Mouse (Mus musculus) regulatory T cell (primary cell): ENCODE results near the gene Styx.

Experiments used
- in situ Hi-C: fragments of 300-600 bp; cut with MboI, MseI; formaldehyde crosslinking; loops from one replicate; pipeline ENCODE4 v1.15.1; 2025; ENCODE audit warnings: high pct_unique_total_duplicates

The Styx gene

GRCm38 (mm10) chr14:45350931-45351859 lies at the start of gene Styx:
Gene Styx (plus strand): TSS chr14:45351093.
- in situ Hi-C loops: no loop called here

- in situ Hi-C loops: loop anchor here (25.0 kb wide), 1 partner anchor 1958 kb away; no protein-coding TSS in a partner anchor
These were observed 47.0 kb upstream of the Styx start for GRCm38 (mm10) chr14:45303939-45304338.

- in situ Hi-C loops: loop anchor here (25.0 kb wide), 1 partner anchor 1958 kb away; no protein-coding TSS in a partner anchor
These were observed 46.5 kb upstream of the Styx start for GRCm38 (mm10) chr14:45304389-45304788.

- in situ Hi-C loops: loop anchor here (25.0 kb wide), 1 partner anchor 1956 kb away; no protein-coding TSS in a partner anchor
These were observed 45.0 kb upstream of the Styx start for GRCm38 (mm10) chr14:45305852-45306251.

GRCm38 (mm10) chr14:45307630-45308328 lies 43.1 kb upstream of the Styx start:
- in situ Hi-C loops: loop anchor here (25.0 kb wide), 1 partner anchor 1955 kb away; no protein-coding TSS in a partner anchor

- in situ Hi-C loops: loop anchor here (25.0 kb wide), 1 partner anchor 1953 kb away; no protein-coding TSS in a partner anchor
These were observed 41.2 kb upstream of the Styx start for GRCm38 (mm10) chr14:45309646-45310045.

GRCm38 (mm10) chr14:45310101-45310500 lies 40.8 kb upstream of the Styx start:
- in situ Hi-C loops: loop anchor here (25.0 kb wide), 1 partner anchor 1952 kb away; no protein-coding TSS in a partner anchor

GRCm38 (mm10) chr14:45316927-45317326 lies 34.0 kb upstream of the Styx start:
- in situ Hi-C loops: loop anchor here (25.0 kb wide), 1 partner anchor 1945 kb away; no protein-coding TSS in a partner anchor

- in situ Hi-C loops: loop anchor here (25.0 kb wide), 1 partner anchor 1944 kb away; no protein-coding TSS in a partner anchor
These were observed 32.9 kb upstream of the Styx start for GRCm38 (mm10) chr14:45317921-45318411.

- in situ Hi-C loops: loop anchor here (25.0 kb wide), 1 partner anchor 1944 kb away; no protein-coding TSS in a partner anchor
These were observed 32.3 kb upstream of the Styx start, which contains the start of gene Ero1l for GRCm38 (mm10) chr14:45318426-45319236. Gene Ero1l (minus strand): TSS chr14:45318771.

GRCm38 (mm10) chr14:45319237-45319610 lies 31.7 kb upstream of the Styx start:
- in situ Hi-C loops: loop anchor here (25.0 kb wide), 1 partner anchor 1943 kb away; no protein-coding TSS in a partner anchor

- in situ Hi-C loops: loop anchor here (5.0 to 25.0 kb wide), 2 partner anchors 103 to 1942 kb away; partner anchors contain the start of gene Gpr137c
These were observed 30.8 kb upstream of the Styx start for GRCm38 (mm10) chr14:45320111-45320510.

GRCm38 (mm10) chr14:45321067-45321466 lies 29.8 kb upstream of the Styx start:
- in situ Hi-C loops: loop anchor here (5.0 to 25.0 kb wide), 2 partner anchors 104 to 1941 kb away; partner anchors contain the start of gene Gpr137c

GRCm38 (mm10) chr14:45321622-45322021 lies 29.3 kb upstream of the Styx start:
- in situ Hi-C loops: loop anchor here (5.0 to 25.0 kb wide), 2 partner anchors 104 to 1941 kb away; partner anchors contain the start of gene Gpr137c

GRCm38 (mm10) chr14:45322450-45322849 lies 28.4 kb upstream of the Styx start:
- in situ Hi-C loops: loop anchor here (5.0 to 25.0 kb wide), 2 partner anchors 105 to 1940 kb away; partner anchors contain the start of gene Gpr137c

- in situ Hi-C loops: loop anchor here (5.0 to 25.0 kb wide), 2 partner anchors 106 to 1939 kb away; partner anchors contain the start of gene Gpr137c
These were observed 27.6 kb upstream of the Styx start for GRCm38 (mm10) chr14:45323320-45323719.

GRCm38 (mm10) chr14:45325471-45325870 lies 25.4 kb upstream of the Styx start:
- in situ Hi-C loops: loop anchor here (25.0 kb wide), 1 partner anchor 1462 kb away; the partner anchor contains the start of gene Cnih1

- in situ Hi-C loops: loop anchor here (25.0 kb wide), 1 partner anchor 1459 kb away; the partner anchor contains the start of gene Cnih1
These were observed 22.7 kb upstream of the Styx start for GRCm38 (mm10) chr14:45328072-45328713.

GRCm38 (mm10) chr14:45329018-45329588 lies 21.8 kb upstream of the Styx start:
- in situ Hi-C loops: loop anchor here (25.0 kb wide), 1 partner anchor 1458 kb away; the partner anchor contains the start of gene Cnih1
